Mouse (Mus musculus): Measurements from ENCODE around the gene Irgq. TPM values are rescaled to one million over a fixed set of nuclear protein-coding genes. Genes with fewer than 3 reads are reported as not detected.
"Not testable (repeated sequence)": the region's sequence is repeated elsewhere in the genome, so short reads cannot be mapped to it uniquely, and the experiment has no call there.

The Irgq gene
- polyA plus RNA-seq (2012; rRNA removed): 14.7 and 16.5 TPM in 2 replicates

DNA sequence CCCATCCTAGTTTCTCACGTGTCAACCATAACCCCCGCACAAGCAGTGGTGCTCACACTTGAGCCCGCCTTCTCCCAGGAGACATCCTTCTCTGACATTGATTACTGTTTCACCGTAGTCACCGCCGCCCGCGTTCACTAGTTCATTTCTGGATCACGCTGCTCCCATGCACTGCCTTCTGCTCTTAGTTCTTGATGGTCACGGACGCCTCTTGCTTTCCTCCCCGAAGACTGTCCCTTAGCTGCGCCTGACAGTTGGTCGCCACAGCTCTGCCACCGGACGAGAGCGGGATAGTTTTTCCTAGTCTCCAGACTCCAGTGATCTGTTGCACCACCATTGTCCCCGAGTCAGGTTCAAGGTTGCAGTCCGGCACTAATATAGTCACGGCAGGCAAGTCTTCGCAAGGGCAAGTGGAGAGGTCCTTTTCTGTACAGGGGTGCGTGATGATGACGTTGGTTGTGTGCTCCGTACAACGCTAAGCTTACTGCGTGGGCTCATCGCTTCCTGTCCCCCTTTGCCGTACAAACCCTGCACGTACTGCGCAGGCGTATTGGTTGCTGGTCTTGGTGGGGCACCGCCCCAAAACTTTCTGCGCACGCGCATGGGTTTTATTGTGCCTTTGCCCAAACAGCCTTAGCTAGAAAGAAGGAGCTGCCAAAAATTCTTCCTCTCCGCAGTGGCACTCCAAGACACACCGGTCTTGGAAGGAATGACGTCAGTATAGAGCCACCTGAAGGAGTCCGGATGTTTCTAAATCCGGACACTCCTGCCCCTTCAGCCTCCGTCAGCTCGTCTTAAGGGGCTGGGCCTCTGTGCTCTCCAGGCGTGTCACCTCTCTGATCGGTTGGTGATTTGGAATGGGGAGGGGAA is at the start of gene Irgq:
Gene Irgq, plus strand, starts transcription at position 628 of the 870 bp plus-strand sequence.
- TF ChIP-seq CTCF (IDR thresholded peaks at IDR 0.05; ENCODE audit: insufficient read depth, low read length) (no peak), POLR2A (IDR thresholded peaks at IDR 0.05; ENCODE audit: borderline replicate concordance, extremely low read depth, low read depth, low read length) (peak; percentile 37; the same call in 1 of the 2 replicates)
- Histone ChIP-seq H3K4me3 (replicated peaks; ENCODE audit: extremely low read depth, low read depth, low read length) (peak within 1 kb of the TSS; percentile 82), H3K4me1 (ENCODE audit: control insufficient read depth, insufficient read depth, low read length) (peaks cover 4% of the 10 kb centered on the region; the same call in 1 of the 2 replicates)
- peak; percentile 98 for DNase-seq
- under 1% methylated on average over 44 of the region's 44 CpGs for WGBS

DNA sequence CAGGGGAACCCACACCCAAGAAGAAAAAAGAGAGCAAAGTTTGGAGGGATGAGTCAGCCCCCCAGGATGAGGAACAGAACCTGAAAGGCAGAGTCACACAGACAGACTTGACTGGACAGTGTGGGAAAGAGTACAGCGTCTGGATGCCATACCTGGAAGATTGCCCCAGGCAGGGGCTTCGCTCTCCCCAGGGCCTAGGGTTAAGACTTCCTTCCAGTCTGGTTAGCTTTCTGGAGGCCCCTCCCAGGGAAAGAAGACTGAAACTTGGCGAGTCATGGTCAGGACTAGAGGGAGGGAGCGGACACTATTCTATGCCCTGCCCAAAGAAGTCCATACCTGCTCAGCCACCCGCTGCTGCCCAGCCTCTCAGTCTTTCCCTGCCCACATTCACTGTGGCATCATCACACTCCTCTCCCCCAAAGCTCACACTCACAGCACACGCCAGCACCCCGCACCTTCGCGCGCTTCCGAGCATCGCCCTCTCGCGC is 49.5 kb upstream of the Irgq start:
- WGBS: 12% methylated on average over 14 of the region's 14 CpGs
- DNase-seq: no peak
- no peak for TF ChIP-seq CTCF (IDR thresholded peaks at IDR 0.05; ENCODE audit: insufficient read depth, low read length)
- Histone ChIP-seq H3K4me1 (ENCODE audit: control insufficient read depth, insufficient read depth, low read length) (peaks cover 4% of the 10 kb centered on the region; the same call in 1 of the 2 replicates), H3K4me3 (replicated peaks; ENCODE audit: extremely low read depth, low read depth, low read length) (no peak overlapping the region)

DNA sequence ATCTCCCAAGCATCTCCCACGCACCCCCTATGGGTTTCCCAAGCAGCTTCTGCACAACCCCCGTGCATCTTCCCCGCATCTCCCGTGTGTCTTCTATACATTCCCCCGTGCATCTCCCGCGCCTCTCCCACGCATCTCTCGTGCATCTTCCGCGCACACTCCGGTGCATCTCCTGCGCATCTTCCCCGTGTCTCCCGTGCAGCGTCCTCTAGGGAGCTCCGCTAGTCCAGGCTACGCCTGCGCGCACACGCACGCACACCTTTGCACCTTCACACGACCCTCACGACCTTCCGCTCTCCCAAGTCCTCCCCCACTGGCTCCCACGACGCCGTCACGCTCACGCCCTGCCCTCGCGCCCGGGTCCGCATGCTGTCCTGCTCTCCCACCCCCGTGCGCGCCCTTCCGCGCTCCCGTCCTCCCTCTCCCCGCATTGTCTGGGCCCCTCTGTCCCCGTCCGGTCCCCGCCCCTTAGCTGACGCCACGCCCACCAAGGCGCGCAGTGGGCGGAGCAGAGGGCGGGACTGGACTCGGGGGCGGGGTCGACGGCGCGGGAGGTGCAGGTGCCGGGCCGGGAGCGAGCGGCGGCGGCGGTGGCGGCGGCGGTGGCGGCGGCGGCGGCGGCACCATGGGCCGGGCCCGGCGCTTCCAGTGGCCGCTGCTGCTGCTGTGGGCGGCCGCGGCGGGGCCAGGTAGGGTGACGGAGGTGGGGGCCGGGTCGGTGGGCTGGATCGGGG is 48.8 kb upstream of the Irgq start, which contains the start of gene Cadm4:
Gene Cadm4, plus strand, starts transcription at position 550 of the 734 bp plus-strand sequence.
- TF ChIP-seq CTCF (IDR thresholded peaks at IDR 0.05; ENCODE audit: insufficient read depth, low read length) (no peak), POLR2A (IDR thresholded peaks at IDR 0.05; ENCODE audit: borderline replicate concordance, extremely low read depth, low read depth, low read length) (no peak)
- Histone ChIP-seq H3K4me3 (replicated peaks; ENCODE audit: extremely low read depth, low read depth, low read length) (peak within 1 kb of the TSS; percentile 56), H3K4me1 (ENCODE audit: control insufficient read depth, insufficient read depth, low read length) (peaks cover 4% of the 10 kb centered on the region; the same call in 1 of the 2 replicates)
- WGBS: 1% methylated on average over 65 of the region's 83 CpGs
- DNase-seq: peak; percentile 80

DNA sequence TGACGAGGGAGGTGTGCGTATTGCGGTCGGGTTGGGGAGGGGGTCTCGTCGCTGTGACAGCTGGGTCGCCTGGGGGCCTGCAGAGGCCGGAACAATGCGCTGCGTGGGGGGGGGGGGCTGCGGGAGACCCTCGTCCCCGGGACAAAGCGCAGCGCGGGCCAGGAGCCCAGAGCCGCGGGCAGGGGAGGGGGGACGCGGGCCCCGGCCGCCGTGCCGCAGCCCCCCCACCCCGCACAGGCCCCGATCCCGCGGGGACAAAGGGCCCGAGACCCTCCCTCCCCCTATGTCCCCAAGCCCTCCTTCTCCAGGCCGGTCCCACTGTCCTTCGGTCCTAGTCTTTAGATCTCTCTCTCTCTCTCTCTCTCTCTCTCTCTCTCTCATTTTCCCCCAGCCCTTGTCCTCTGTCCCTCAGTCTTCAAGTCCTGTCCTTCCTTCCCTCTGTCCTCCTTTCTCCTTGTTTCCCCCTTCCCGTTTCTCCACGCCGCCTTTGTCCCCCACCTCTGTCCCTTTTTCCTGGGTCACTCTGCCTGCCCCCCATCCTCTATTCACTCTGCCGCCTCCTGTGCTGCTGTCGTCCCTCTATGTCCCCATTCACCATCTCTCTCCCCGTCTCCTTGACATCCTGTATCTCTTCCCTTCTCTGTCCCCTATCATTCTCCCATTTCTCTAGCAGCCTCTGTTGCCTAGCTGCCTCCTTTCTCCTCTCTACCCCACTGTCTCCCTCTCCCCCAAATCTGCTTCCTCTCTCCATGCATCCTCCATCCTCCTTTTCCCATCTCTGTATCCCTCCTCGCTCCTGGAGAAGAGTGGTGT is 48.1 kb upstream of the Irgq start:
- Histone ChIP-seq H3K4me1 (ENCODE audit: control insufficient read depth, insufficient read depth, low read length) (peaks cover 4% of the 10 kb centered on the region; the same call in 1 of the 2 replicates), H3K4me3 (replicated peaks; ENCODE audit: extremely low read depth, low read depth, low read length) (peak overlapping the region; percentile 27)
- TF ChIP-seq CTCF (IDR thresholded peaks at IDR 0.05; ENCODE audit: insufficient read depth, low read length) (no peak), POLR2A (IDR thresholded peaks at IDR 0.05; ENCODE audit: borderline replicate concordance, extremely low read depth, low read depth, low read length) (no peak)
- no peak for DNase-seq
- WGBS: 4% methylated on average over 22 of the region's 38 CpGs

DNA sequence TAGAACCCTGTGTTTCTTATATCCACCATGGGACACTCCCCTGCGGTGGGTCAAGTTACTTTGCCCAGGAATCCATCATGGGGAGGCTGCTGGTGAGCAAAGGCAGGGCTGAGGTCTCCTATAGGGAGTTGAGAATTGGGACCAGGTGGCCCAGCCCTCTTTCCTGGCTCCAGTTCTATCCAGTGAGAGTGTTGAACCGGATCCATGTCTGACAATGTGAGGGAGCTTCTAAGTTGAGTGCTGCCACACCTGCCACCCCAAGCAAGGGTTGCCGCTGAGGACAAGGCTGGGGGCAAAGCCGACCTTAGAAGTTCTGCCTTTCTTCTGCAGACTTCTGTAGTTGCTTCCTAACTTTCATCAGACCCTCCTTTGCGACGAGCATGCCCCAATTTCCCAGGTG is 47.2 kb upstream of the Irgq start:
- H3K4me1 ChIP-seq (ENCODE audit: control insufficient read depth, insufficient read depth, low read length); H3K4me3 ChIP-seq (replicated peaks; ENCODE audit: extremely low read depth, low read depth, low read length); DNase-seq: not testable (repeated sequence)
- 41% methylated on average over 6 of the region's 6 CpGs for WGBS

DNA sequence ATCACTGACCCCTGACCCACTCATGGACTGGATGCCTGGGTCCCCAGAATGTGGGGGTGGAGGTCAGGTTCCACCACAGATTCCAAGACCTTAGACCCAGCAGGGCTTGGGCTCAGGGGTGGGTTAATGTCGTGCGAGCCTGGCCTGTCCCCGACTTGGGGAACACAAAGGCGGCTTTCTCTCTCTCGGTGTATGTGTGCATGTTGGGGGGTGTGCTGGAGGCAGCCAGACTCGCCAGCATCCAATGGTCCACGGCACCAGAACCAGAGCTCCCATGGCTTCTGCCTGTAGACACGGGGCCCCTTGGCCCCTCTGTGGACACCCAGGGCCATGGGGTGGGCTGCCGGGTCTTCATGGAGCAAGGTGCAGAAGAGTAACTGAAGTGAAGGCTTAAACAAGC is 45.0 kb upstream of the Irgq start:
- Histone ChIP-seq H3K4me1 (ENCODE audit: control insufficient read depth, insufficient read depth, low read length) (peaks cover 4% of the 10 kb centered on the region; the same call in 1 of the 2 replicates), H3K4me3 (replicated peaks; ENCODE audit: extremely low read depth, low read depth, low read length) (no peak overlapping the region)
- TF ChIP-seq CTCF (IDR thresholded peaks at IDR 0.05; ENCODE audit: insufficient read depth, low read length) (no peak), POLR2A (IDR thresholded peaks at IDR 0.05; ENCODE audit: borderline replicate concordance, extremely low read depth, low read depth, low read length) (no peak)
- WGBS: 76% methylated on average over 9 of the region's 9 CpGs
- no peak for DNase-seq

DNA sequence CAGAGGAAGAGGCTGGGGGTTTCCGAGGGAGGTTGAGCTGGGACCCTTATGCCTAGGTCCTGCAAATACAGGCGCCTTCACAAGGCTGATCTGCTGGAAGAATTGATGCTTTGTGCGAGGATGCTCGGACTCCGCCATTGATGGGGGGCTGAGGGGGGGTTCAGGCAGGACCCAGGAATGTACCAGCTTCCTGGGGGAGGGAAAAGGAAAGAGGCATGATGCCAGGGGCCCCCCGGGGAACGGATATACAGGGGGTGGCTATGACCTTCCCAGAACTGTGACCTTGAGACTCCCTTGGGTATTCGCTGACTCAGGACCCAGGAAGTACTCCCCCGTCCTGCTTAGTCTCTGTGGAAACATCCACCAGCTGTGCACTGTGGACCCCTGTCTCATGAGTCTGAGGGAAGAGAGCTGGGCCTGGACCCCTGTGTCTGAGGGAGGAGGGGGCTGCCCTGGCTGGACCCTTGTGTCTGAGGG is 43.8 kb upstream of the Irgq start:
- no peak for TF ChIP-seq CTCF (IDR thresholded peaks at IDR 0.05; ENCODE audit: insufficient read depth, low read length)
- TF ChIP-seq POLR2A (IDR thresholded peaks at IDR 0.05; ENCODE audit: borderline replicate concordance, extremely low read depth, low read depth, low read length): no peak
- no peaks in the 10 kb centered on the region; the same call in 1 of the 2 replicates for H3K4me1 ChIP-seq (ENCODE audit: control insufficient read depth, insufficient read depth, low read length)
- WGBS: 68% methylated on average over 9 of the region's 9 CpGs
- no peak for DNase-seq
- no peak overlapping the region for H3K4me3 ChIP-seq (replicated peaks; ENCODE audit: extremely low read depth, low read depth, low read length)

DNA sequence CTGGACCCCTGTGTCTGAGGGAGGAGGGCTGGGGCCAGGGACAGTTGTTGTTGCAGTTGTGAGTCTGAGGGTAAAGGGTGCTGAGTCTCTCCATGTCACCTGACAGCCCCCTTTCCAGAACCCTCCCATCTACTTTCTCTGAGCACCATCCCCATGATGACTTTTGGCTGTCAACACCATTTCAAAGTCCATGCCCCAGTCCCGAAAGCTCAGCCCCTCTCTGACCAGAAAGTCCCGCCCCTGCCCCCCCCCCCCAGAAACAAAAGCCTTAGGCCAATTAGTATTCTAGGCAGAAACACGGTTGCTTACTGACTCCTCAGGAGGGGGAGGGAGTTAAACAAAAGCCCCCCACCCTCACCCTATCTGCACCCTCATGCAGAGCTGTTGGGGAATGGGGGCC is 43.1 kb upstream of the Irgq start:
- 28% methylated on average over 3 of the region's 3 CpGs for WGBS
- TF ChIP-seq CTCF (IDR thresholded peaks at IDR 0.05; ENCODE audit: insufficient read depth, low read length) (no peak), POLR2A (IDR thresholded peaks at IDR 0.05; ENCODE audit: borderline replicate concordance, extremely low read depth, low read depth, low read length) (no peak)

DNA sequence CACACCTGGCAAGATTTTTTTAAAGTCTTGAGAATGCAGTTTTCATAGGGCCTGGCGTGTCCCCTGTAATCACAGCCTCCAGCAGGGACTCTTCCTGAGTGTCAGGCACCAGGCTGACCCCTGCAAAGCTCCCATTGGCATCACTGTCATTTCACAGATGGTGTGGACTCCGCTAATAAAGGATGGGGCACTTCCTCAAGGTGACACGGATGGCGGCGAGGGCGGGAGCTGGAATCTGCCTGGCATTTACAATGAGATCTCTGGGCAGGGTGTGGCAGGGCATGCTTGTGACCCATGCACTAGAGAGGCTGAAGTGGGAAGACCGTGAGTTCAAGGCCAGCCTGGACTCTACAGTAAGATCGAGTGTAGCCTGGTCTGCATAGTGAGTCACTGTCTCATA is 42.2 kb upstream of the Irgq start:
- no peak for TF ChIP-seq CTCF (IDR thresholded peaks at IDR 0.05; ENCODE audit: insufficient read depth, low read length)
- no peak for TF ChIP-seq POLR2A (IDR thresholded peaks at IDR 0.05; ENCODE audit: borderline replicate concordance, extremely low read depth, low read depth, low read length)
- WGBS: 79% methylated on average over 8 of the region's 8 CpGs
- H3K4me1 ChIP-seq (ENCODE audit: control insufficient read depth, insufficient read depth, low read length): no peaks in the 10 kb centered on the region
- no peak overlapping the region for H3K4me3 ChIP-seq (replicated peaks; ENCODE audit: extremely low read depth, low read depth, low read length)
- no peak for DNase-seq

More for the DNA sequence above, 43.1 kb upstream of the Irgq start:
- DNase-seq: no peak
- H3K4me3 ChIP-seq (replicated peaks; ENCODE audit: extremely low read depth, low read depth, low read length): no peak overlapping the region
- H3K4me1 ChIP-seq (ENCODE audit: control insufficient read depth, insufficient read depth, low read length): no peaks in the 10 kb centered on the region
